Mouse (Mus musculus): Measurements from ENCODE around the gene Ston2.

Gene Ston2

DNA sequence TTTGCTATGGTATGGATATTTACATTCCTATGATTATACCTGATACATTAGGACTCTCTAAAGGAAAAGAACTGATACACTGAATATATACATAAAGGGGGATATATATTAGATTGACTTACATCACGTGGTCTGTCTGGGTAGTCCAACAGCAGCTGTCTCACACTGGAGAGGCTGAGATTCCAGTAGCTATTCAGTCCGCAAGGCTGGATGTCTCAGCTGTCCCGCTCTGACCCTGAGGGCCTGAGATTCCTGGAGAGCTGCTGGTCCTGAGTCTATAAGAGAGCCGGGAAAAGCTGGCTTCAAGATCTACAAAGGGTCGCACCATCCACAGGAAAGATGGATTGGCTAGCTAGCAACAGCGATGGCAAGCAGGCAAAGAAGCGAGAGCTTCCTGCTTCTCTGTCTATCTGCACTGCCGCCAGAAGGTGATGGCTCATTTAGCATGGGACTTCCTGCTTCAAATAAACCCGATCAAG, at the start of gene Ston2:
Gene Ston2 (minus strand): TSS at position 429 of the 479 bp plus-strand sequence.
- in situ Hi-C loops (cut with MboI, MseI): loop anchor here (5.0 to 25.0 kb wide), 3 partner anchors 146 to 376 kb away; no protein-coding TSS in a partner anchor

- in situ Hi-C loops (cut with MboI, MseI): no loop called here
These were observed 49.3 kb upstream of the Ston2 start for GRCm38 (mm10) chr12:91837401-91838065.

- in situ Hi-C loops (cut with MboI, MseI): no loop called here
These were observed 45.7 kb upstream of the Ston2 start for GRCm38 (mm10) chr12:91833939-91834333.

GRCm38 (mm10) chr12:91833237-91833938, 45.2 kb upstream of the Ston2 start:
- in situ Hi-C loops (cut with MboI, MseI): no loop called here

GRCm38 (mm10) chr12:91831410-91831809, 43.2 kb upstream of the Ston2 start:
- in situ Hi-C loops (cut with MboI, MseI): no loop called here

DNA sequence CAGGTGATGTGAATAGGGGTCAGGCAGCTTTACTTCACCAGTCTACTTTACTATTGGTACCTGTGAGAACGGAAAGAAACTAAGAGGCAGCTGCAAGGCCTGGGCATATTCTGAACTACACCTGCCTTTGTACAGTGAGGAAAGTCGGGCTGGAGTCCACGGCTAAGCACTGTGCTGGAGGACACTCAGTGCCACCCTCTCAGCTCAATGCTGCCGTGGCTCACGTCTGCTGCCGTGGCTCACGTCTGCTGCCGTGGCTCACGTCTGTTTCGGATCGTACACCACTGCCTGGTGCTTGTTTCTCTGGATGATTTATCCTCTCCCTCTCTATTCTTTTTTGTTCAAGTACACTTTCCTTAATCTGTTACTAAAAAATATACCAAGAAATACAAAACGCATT, 32.3 kb upstream of the Ston2 start:
- in situ Hi-C loops (cut with MboI, MseI): no loop called here

- in situ Hi-C loops (cut with MboI, MseI): no loop called here
These were observed 30.5 kb upstream of the Ston2 start for GRCm38 (mm10) chr12:91818726-91819125.

GRCm38 (mm10) chr12:91815990-91816389, 27.8 kb upstream of the Ston2 start:
- in situ Hi-C loops (cut with MboI, MseI): no loop called here

DNA sequence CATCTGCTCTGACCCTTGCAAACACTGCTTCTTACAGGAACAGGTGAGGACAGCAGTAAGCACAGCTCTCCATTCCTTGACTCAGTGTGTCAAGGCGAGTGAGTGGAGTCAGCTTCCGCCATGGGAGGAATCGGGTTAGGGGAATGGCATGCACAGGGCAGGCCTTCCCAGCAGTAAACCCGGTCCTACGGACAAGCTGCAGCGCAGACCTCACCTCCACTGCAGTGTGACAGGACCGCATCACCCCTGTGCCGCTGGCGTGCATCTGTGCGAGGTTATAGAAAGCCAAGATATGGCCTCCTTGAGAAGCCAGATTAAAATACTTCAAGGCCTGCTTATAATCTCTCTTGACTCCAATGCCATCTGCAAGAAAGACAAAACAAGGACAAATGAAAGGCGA, 27.4 kb upstream of the Ston2 start:
- in situ Hi-C loops (cut with MboI, MseI): no loop called here

DNA sequence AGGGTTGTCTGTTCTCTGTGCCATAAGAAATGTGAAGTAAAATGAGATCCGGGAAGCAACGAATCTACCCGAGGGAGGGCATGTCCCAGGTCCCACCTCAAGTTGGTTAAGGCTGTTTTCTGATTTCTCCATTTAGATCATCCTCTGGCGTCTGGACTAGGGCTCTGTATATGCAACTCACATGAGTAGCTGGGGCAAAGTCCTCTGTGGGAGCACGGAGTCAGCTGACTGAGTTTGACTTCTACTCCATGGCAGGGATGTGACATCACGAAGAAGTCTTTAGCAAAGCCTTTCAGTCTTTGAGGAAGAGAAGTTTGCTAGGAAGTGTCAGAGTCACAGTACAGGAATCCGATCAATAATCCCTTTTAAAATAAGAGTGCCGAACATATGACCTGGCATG, 20.7 kb upstream of the Ston2 start:
- in situ Hi-C loops (cut with MboI, MseI): no loop called here

DNA sequence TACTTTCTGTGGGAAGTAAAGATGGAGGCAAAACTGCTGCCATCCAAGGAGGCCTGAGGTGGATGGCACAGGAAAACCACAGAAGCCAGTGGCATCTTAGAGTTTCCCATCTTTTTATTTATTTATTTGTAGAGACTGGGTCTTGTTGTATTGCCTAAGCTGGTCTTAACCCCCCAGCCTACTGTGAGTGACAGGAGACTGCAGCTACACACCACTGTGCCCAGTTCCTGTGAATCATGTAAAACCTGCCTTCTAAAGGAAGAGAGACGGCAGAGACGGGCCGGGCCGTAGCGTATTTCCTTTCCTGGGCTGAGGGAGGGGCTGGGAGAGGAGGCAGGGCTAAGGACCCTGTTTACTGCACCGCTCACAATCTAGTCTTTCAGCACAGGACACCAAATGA, 19.6 kb upstream of the Ston2 start:
- in situ Hi-C loops (cut with MboI, MseI): no loop called here

DNA sequence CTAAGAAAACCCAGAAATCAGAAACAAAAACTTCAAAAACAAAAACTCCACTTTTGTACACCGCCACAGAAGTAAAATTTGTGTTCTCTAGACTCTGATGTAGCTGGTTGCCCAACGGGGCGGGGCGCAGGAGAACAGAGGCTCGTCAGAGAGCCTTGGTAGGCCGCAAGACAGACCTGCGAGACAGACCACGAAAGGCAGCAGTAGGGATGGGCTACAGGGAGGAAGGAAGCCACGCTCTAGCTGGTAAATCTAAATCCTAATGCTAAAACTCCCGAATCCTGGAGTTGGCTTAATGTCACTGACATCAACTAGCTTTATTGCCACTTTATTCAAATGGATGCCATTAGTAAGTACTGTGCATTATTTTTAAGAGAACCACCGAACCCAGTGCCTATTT, 18.9 kb upstream of the Ston2 start:
- in situ Hi-C loops (cut with MboI, MseI): no loop called here

DNA sequence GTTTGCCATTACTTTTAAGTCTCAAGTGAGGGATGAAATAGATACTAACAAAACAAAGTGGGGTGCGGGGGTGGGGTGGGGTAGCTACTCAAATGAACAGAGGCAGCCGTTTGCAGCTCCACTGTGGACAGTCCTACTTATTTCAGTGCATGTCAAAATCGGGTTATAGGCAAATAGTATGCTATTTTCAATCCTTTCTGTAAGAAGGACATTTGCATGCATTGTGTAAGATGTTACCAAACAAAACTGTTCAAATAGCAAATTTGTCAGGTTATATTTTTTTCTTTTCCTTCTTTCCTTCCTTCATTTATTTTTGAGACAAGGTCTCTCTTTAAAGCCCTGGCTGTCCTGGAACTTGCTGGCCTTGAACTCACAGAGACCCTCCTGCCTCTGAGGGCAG, 16.1 kb upstream of the Ston2 start:
- in situ Hi-C loops (cut with MboI, MseI): no loop called here

GRCm38 (mm10) chr12:91803207-91803932, 15.2 kb upstream of the Ston2 start:
- in situ Hi-C loops (cut with MboI, MseI): no loop called here

- in situ Hi-C loops (cut with MboI, MseI): no loop called here
These were observed 14.5 kb upstream of the Ston2 start for GRCm38 (mm10) chr12:91802586-91803206.

DNA sequence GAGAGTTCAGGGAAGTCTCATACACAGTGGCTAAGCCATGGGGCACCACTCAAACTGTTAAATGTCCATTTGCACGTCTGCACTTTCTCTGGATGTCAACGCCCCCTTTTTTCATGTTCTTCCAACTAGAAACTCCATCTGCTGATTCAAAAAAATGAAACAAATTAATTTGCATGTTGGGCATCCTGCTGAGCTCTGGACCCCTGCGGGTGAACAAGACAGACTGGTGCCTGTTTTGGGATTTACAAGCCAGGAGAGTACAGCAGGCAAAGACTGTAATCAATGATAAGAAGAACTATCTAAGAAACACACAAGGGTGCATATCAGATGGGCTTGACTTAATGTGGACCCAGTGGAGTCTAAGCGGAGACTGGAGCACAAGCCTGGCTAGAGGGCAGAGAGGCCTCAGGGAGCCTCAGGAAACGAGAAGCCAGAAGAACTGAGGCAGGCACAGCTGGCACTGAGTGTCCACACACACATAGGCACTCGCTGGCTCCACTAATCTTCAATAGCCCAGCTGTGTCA, 12.7 kb upstream of the Ston2 start:
- in situ Hi-C loops (cut with MboI, MseI): no loop called here

- in situ Hi-C loops (cut with MboI, MseI): loop anchor here (5.0 to 25.0 kb wide), 2 partner anchors 383 to 388 kb away; no protein-coding TSS in a partner anchor
These were observed 11.7 kb upstream of the Ston2 start for GRCm38 (mm10) chr12:91799821-91800335.

DNA sequence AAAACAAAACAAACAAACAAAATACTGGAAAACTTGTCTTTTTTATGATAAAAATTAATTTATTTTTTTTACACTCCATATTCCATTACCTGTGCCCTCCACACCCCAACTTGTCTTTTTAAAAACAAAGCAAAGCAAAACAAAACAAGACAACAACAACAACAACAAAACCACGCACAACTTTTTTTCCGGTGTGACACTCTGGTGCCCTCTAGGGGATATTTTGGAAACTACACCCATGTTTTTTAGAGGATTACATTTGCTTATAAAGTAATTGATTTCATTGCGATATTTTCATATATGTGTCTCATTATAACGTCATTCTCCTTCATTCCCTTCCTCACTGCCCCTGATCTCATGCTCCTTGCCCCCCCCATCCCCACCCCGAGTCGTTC, 11.2 kb upstream of the Ston2 start:
- in situ Hi-C loops (cut with MboI, MseI): loop anchor here (5.0 to 25.0 kb wide), 2 partner anchors 382 to 387 kb away; no protein-coding TSS in a partner anchor

GRCm38 (mm10) chr12:91798720-91799378, 10.7 kb upstream of the Ston2 start:
- in situ Hi-C loops (cut with MboI, MseI): loop anchor here (5.0 to 25.0 kb wide), 2 partner anchors 382 to 387 kb away; no protein-coding TSS in a partner anchor

GRCm38 (mm10) chr12:91796774-91797173, 8.6 kb upstream of the Ston2 start:
- in situ Hi-C loops (cut with MboI, MseI): loop anchor here (5.0 to 25.0 kb wide), 2 partner anchors 379 to 384 kb away; no protein-coding TSS in a partner anchor

All from T-helper 17 cell (primary cell).